Mouse (Mus musculus) macrophage (primary cell): ENCODE results near the gene Vmn1r81. TPM values are rescaled to one million over a fixed set of nuclear protein-coding genes. Genes with fewer than 3 reads are reported as not detected.

Experiments used
- H3K27ac ChIP-seq: fragments of 350-480 bp; formaldehyde crosslinking; 2 replicates; pipeline ENCODE4 v1.9.0; 2021
- H3K36me3 ChIP-seq: fragments of 350-480 bp; formaldehyde crosslinking; 2 replicates; pipeline ENCODE4 v1.9.0; 2021; ENCODE audit errors: inconsistent target
- H3K4me3 ChIP-seq: fragments of 350-480 bp; formaldehyde crosslinking; 2 replicates; pipeline ENCODE4 v1.9.0; 2021; ENCODE audit errors: inconsistent target
- H3K79me2 ChIP-seq: fragments of 350-480 bp; formaldehyde crosslinking; 2 replicates; pipeline ENCODE4 v1.9.0; 2021; ENCODE audit errors: inconsistent target
- WGBS: methylation state at CpG from one replicate; pipeline ENCODE4 v1.1.7; 2026; ENCODE audit warnings: inconsistent platforms; ENCODE audit not compliant: missing documents; 5-methylcytosine and 5-hydroxymethylcytosine counted together
- polyA plus RNA-seq: library from polyadenylated mRNA; stranded (reverse); fragments of 250-400 nt; gene quantifications from 3 replicates; pipeline ENCODE4 v1.2.4, GENCODE M21; 2018; ENCODE audit warnings: inconsistent platforms
- total RNA-seq, 78 experiments: library from RNA; depleted of rRNA; stranded (reverse); fragments of 250-400 nt; gene quantifications; 1 replicate in 9 of 78; 2 replicates in 24 of 78; 3 replicates in 43 of 78; 4 replicates in 2 of 78; pipeline ENCODE4 v1.2.4; 2018; ENCODE audit warnings: inconsistent platforms in 56 of 78

Gene Vmn1r81
- not detected for total RNA-seq (2018; cell fraction: chromatin; rRNA removed)
- not detected for total RNA-seq (2018; cell fraction: cytosol; rRNA removed)
- not detected for total RNA-seq (2018; cell fraction: nucleus; rRNA removed)
- not detected in 3 replicates for polyA plus RNA-seq

GRCm38 (mm10) chr7:12268169-12268568 is at the start of gene Vmn1r81:
Vmn1r81 (minus strand) TSS chr7:12268269.
- H3K36me3 ChIP-seq = no peaks in the 10 kb centered on the region
- H3K4me3 ChIP-seq = no peak within 1 kb of the TSS
- no peaks in the 10 kb centered on the region for H3K79me2 ChIP-seq
- 78% methylated on average over 1 of the region's 1 CpGs for WGBS
- H3K27ac ChIP-seq = no peak within 1 kb of the TSS

- Histone ChIP-seq H3K36me3 (no peaks in the 10 kb centered on the region), H3K4me3 (no peak within 1 kb of the TSS), H3K27ac (no peak within 1 kb of the TSS), H3K79me2 (no peaks in the 10 kb centered on the region)
- 74% methylated on average over 2 of the region's 2 CpGs for WGBS
Measured at GRCm38 (mm10) chr7:12300130-12300529, 32.1 kb upstream of the Vmn1r81 start, which contains the start of gene Vmn1r82. Vmn1r82 (plus strand) TSS chr7:12300430.

- Histone ChIP-seq H3K79me2 (no peaks in the 10 kb centered on the region), H3K36me3 (no peaks in the 10 kb centered on the region), H3K27ac (no peak overlapping the region), H3K4me3 (no peak overlapping the region)
- WGBS = 73% methylated on average over 2 of the region's 2 CpGs
Measured at GRCm38 (mm10) chr7:12204141-12204540, 63.9 kb downstream of the Vmn1r81 start.

Other genes starting within 250 kb of the Vmn1r81 start
- not detected in 3 replicates for gene Vmn1r77, start 231.5 kb downstream of the Vmn1r81 start, polyA plus RNA-seq
- gene Vmn1r78, start 118.0 kb downstream of the Vmn1r81 start, polyA plus RNA-seq = not detected in 3 replicates
- gene Vmn1r79, start 97.0 kb downstream of the Vmn1r81 start, polyA plus RNA-seq = not detected in 3 replicates
- not detected in 3 replicates for gene Vmn1r80, start 79.0 kb downstream of the Vmn1r81 start, polyA plus RNA-seq
- not detected in 3 replicates for gene Vmn1r82, start 32.2 kb upstream of the Vmn1r81 start, polyA plus RNA-seq
- not detected in 3 replicates for gene Vmn1r83, start 61.2 kb upstream of the Vmn1r81 start, polyA plus RNA-seq
- gene Vmn1r84, start 101.0 kb upstream of the Vmn1r81 start, polyA plus RNA-seq = not detected in 3 replicates
- gene Zfp551, start 154.5 kb upstream of the Vmn1r81 start, polyA plus RNA-seq = 0.42 to 0.87 TPM (median 0.72 TPM) in 3 replicates
- 2.6 to 4.4 TPM (median 4.3 TPM) in 3 replicates for gene Zfp606, start 210.0 kb upstream of the Vmn1r81 start, polyA plus RNA-seq
- gene 2900092C05Rik, start 244.2 kb upstream of the Vmn1r81 start, polyA plus RNA-seq = not detected in 3 replicates